20 mouse cellular contexts compared by ENCODE assay signal in genomic region chr17:30236611-30237010, GRCm38 (mm10).
A peak's percentile ranks its signal among the peaks of the same experiment; 100 is the strongest.
DNase-seq lines count a peak whose midpoint lies in the region; ATAC-seq and TF ChIP-seq lines count a peak whose summit lies in the region.
"Had no signal": no experiment of that assay in that cellular context is flagged by ENCODE, and none has a peak within 500 bp of the region (broad histone marks: within the 10 kb centered on the region; RNA-seq: fewer than 3 reads in every experiment).

No protein-coding gene starts in this region.

- 49% methylated on average over 6 of the region's 6 CpGs for WGBS in forebrain, embryonic 13.5 days
- WGBS in forebrain, embryonic 10.5 days: 84% methylated on average over 6 of the region's 6 CpGs
- 23% methylated on average over 6 of the region's 6 CpGs for WGBS in forebrain, postnatal 0 days
- WGBS in neural tube, embryonic 14.5 days: 43% methylated on average over 6 of the region's 6 CpGs

- no peak overlapping the region for H3K9ac ChIP-seq in forebrain, embryonic 13.5 days
- H3K9ac ChIP-seq in forebrain, postnatal 0 days: no peak overlapping the region
- H3K9ac ChIP-seq in neural tube, embryonic 14.5 days (replicated peaks; ENCODE audit: low read depth, low read length): no peak overlapping the region
- H3K9ac ChIP-seq: heart, embryonic 13.5 days; limb, embryonic 12.5 days; liver, embryonic 13.5 days; lung, embryonic 15.5 days; stomach, embryonic 15.5 days had no signal

- no peaks in the 10 kb centered on the region for H3K36me3 ChIP-seq in forebrain, embryonic 13.5 days (ENCODE audit: poor library complexity, severe bottlenecking)
- no peaks in the 10 kb centered on the region for H3K36me3 ChIP-seq in forebrain, embryonic 10.5 days (replicated peaks)
- no peaks in the 10 kb centered on the region for H3K36me3 ChIP-seq in forebrain, postnatal 0 days (ENCODE audit: insufficient read depth)
- H3K36me3 ChIP-seq in neural tube, embryonic 14.5 days (ENCODE audit: control insufficient read depth, insufficient read depth, low read length): no peaks in the 10 kb centered on the region
- H3K36me3 ChIP-seq: heart, embryonic 13.5 days; limb, embryonic 12.5 days; liver, embryonic 13.5 days; lung, embryonic 15.5 days; stomach, embryonic 15.5 days had no signal

- peak; percentile 78; the same call in 1 of the 2 replicates for ATAC-seq in forebrain, embryonic 13.5 days
- ATAC-seq in forebrain, postnatal 0 days: peak; percentile 77
- 0 out of 2 replicates have a peak, but pooled peaks have one; percentile 29 for ATAC-seq in neural tube, embryonic 14.5 days (ENCODE audit: low read depth)

- TF ChIP-seq POLR2A in brain, embryonic 14.5 days (IDR thresholded peaks at IDR 0.05; ENCODE audit: borderline replicate concordance, extremely low read depth, insufficient read depth, insufficient read length, poor library complexity, severe bottlenecking): no peak

- no peak overlapping the region for H3K4me3 ChIP-seq in forebrain, embryonic 13.5 days
- H3K4me3 ChIP-seq in forebrain, embryonic 10.5 days: no peak overlapping the region
- no peak overlapping the region for H3K4me3 ChIP-seq in forebrain, postnatal 0 days (ENCODE audit: low read depth, low read length)
- H3K4me3 ChIP-seq in neural tube, embryonic 14.5 days (ENCODE audit: low read depth, low read length): no peak overlapping the region
- H3K4me3 ChIP-seq: gastrocnemius, adult 2 months; heart, embryonic 13.5 days; limb, embryonic 12.5 days; liver, embryonic 13.5 days; lung, embryonic 15.5 days; stomach, embryonic 15.5 days had no signal

- peaks cover 42% of the 10 kb centered on the region for H3K4me1 ChIP-seq in forebrain, embryonic 13.5 days
- H3K4me1 ChIP-seq in forebrain, embryonic 10.5 days: peaks cover 25% of the 10 kb centered on the region
- H3K4me1 ChIP-seq in forebrain, postnatal 0 days (ENCODE audit: insufficient read depth): peaks cover 7% of the 10 kb centered on the region
- peaks cover 6% of the 10 kb centered on the region; the same call in 1 of the 2 replicates for H3K4me1 ChIP-seq in neural tube, embryonic 14.5 days (ENCODE audit: control insufficient read depth, insufficient read depth, low read length)
- H3K4me1 ChIP-seq: liver, embryonic 13.5 days had no signal

- H3K27me3 ChIP-seq in forebrain, embryonic 13.5 days: no peaks in the 10 kb centered on the region
- no peaks in the 10 kb centered on the region for H3K27me3 ChIP-seq in forebrain, embryonic 10.5 days (ENCODE audit: poor library complexity, severe bottlenecking)
- H3K27me3 ChIP-seq in forebrain, postnatal 0 days (ENCODE audit: insufficient read depth, low read length): no peaks in the 10 kb centered on the region
- no peaks in the 10 kb centered on the region for H3K27me3 ChIP-seq in neural tube, embryonic 14.5 days (ENCODE audit: control insufficient read depth, insufficient read depth, low read length)
- H3K27me3 ChIP-seq: heart, embryonic 13.5 days; limb, embryonic 12.5 days; liver, embryonic 13.5 days; lung, embryonic 15.5 days; stomach, embryonic 15.5 days had no signal

- DNase-seq in forebrain, embryonic 10.5 days (ENCODE audit: extremely low spot score, low spot score): no peak
- DNase-seq in brain, embryonic 14.5 days (ENCODE audit: low read depth): peak; percentile 72
- DNase-seq in forebrain, postnatal 0 days: peak; percentile 40
- DNase-seq in cerebellum, adult 9-10 months: no peak
- DNase-seq in frontal cortex, postnatal 36 days (ENCODE audit: low spot score in 2 of 2): no peak
- no peak for DNase-seq in lung, postnatal 14 days
- DNase-seq: cerebellum, adult 11 months; cerebellum, postnatal 36 days; gastrocnemius, adult 2 months; heart, postnatal 4 days; kidney, adult 11 months; kidney, postnatal 10 days; liver, embryonic 13.5 days; thymus, postnatal 14 days had no signal

- H3K4me2 ChIP-seq in forebrain, embryonic 13.5 days: no peak overlapping the region
- no peak overlapping the region for H3K4me2 ChIP-seq in forebrain, postnatal 0 days (ENCODE audit: low read depth)
- H3K4me2 ChIP-seq in neural tube, embryonic 14.5 days (ENCODE audit: low read depth, low read length): no peak overlapping the region
- H3K4me2 ChIP-seq: heart, embryonic 13.5 days; limb, embryonic 12.5 days; liver, embryonic 13.5 days; lung, embryonic 15.5 days; stomach, embryonic 15.5 days had no signal

- no peak overlapping the region for H3K27ac ChIP-seq in forebrain, embryonic 13.5 days
- no peak overlapping the region for H3K27ac ChIP-seq in forebrain, embryonic 10.5 days
- no peak overlapping the region for H3K27ac ChIP-seq in forebrain, postnatal 0 days (ENCODE audit: low read depth, low read length)
- H3K27ac ChIP-seq in neural tube, embryonic 14.5 days (ENCODE audit: low read depth, low read length): peak overlapping the region; percentile 39; the same call in 1 of the 2 replicates
- H3K27ac ChIP-seq: gastrocnemius, adult 2 months; heart, embryonic 13.5 days; limb, embryonic 12.5 days; liver, embryonic 13.5 days; lung, embryonic 15.5 days; stomach, embryonic 15.5 days had no signal

- no peak for TF ChIP-seq CTCF in brain, embryonic 14.5 days (IDR thresholded peaks at IDR 0.05; ENCODE audit: borderline replicate concordance, extremely low read depth, insufficient read depth, insufficient read length)
- TF ChIP-seq CTCF in forebrain, postnatal 0 days (IDR thresholded peaks at IDR 0.05; ENCODE audit: low read depth): no peak

- no peaks in the 10 kb centered on the region for H3K9me3 ChIP-seq in forebrain, embryonic 13.5 days (replicated peaks)
- no peaks in the 10 kb centered on the region for H3K9me3 ChIP-seq in forebrain, embryonic 10.5 days
- H3K9me3 ChIP-seq in forebrain, postnatal 0 days (ENCODE audit: low read length): no peaks in the 10 kb centered on the region
- no peaks in the 10 kb centered on the region for H3K9me3 ChIP-seq in neural tube, embryonic 14.5 days (ENCODE audit: control insufficient read depth, low read length)
- H3K9me3 ChIP-seq: heart, embryonic 13.5 days; limb, embryonic 12.5 days; liver, embryonic 13.5 days; lung, embryonic 15.5 days; stomach, embryonic 15.5 days had no signal

Comparison
In these comparisons a context has a peak if more than half of its experiments do, and no peak if none do; other contexts are left out.
1. DNase-seq: peak in brain, embryonic 14.5 days (single experiment) and forebrain, postnatal 0 days (single experiment); none in forebrain, embryonic 10.5 days (single experiment), cerebellum, adult 9-10 months (single experiment), frontal cortex, postnatal 36 days (0 of 2) and lung, postnatal 14 days (single experiment).
2. Peak in every context shown above with its lines, with median percentiles within 50 percentile points of each other: ATAC-seq.